Mouse (Mus musculus) lung, postnatal 0 days (tissue): ENCODE data around the gene Cmtm1.

Experiments used
- CTCF ChIP-seq: IDR thresholded peaks from 2 replicates; pipeline ENCODE4 v1.5.1; 2016; ENCODE audit warnings: antibody characterized with exemption, mild to moderate bottlenecking
- EP300 ChIP-seq: IDR thresholded peaks from 2 replicates; pipeline ENCODE4 v1.6.1; 2016; ENCODE audit warnings: antibody characterized with exemption, mild to moderate bottlenecking, control low read depth

GRCm38 (mm10) chr8:104294396-104294795, 15.5 kb downstream of the Cmtm1 start:
- no peak for TF ChIP-seq CTCF
- TF ChIP-seq EP300, result no peak
